Mouse (Mus musculus): ENCODE measurements around the gene Mlec. TPM values are rescaled to one million over a fixed set of nuclear protein-coding genes. Genes with fewer than 3 reads are reported as not detected.

Gene Mlec
- total and polyA plus RNA-seq, 3 experiments = 156 to 167 TPM; not detected in 1

GRCm38 (mm10) chr5:115179596-115179995, 21.6 kb upstream of the Mlec start:
- Histone ChIP-seq H3K9me3 (replicated peaks; ENCODE audit: insufficient read depth, low read length) (no peaks in the 10 kb centered on the region), H3K79me2 (ENCODE audit: control insufficient read depth, insufficient read depth, low read length, poor library complexity) (no peaks in the 10 kb centered on the region), H3K27ac (ENCODE audit: control insufficient read depth, low read depth, low read length) (no peak overlapping the region), H3K27me3 (ENCODE audit: control insufficient read depth in 1 of 2, insufficient read depth in 2 of 2, low read length in 2 of 2) (no peaks in the 10 kb centered on the region), H3K4me1 (ENCODE audit: control insufficient read depth in 1 of 2, insufficient read depth in 2 of 2, low read length in 2 of 2) (peaks cover 0 to 2% of the 10 kb centered on the region in 2 experiments; a peak in 1 of 4 replicates), H3K9ac (ENCODE audit: control insufficient read depth, low read depth, low read length, poor library complexity, severe bottlenecking) (no peak overlapping the region), H3K36me3 (ENCODE audit: control insufficient read depth in 1 of 2, insufficient read depth in 2 of 2, low read length in 2 of 2) (no peaks in the 10 kb centered on the region; a peak in 1 of 4 replicates), H3K4me3 (ENCODE audit: control insufficient read depth in 1 of 2, insufficient read depth in 1 of 2, low read depth in 2 of 2, low read length in 2 of 2) (no peak overlapping the region)
- no peak for DNase-seq (ENCODE audit: low read depth, low spot score)
- TF ChIP-seq SIN3A (IDR thresholded peaks at IDR 0.05; ENCODE audit: low read length) (no peak), CTCF (IDR thresholded peaks at IDR 0.05 in 2 of 3, conservative IDR thresholded peaks at IDR 0.05 in 1 of 3; ENCODE audit: control insufficient read depth in 1 of 3, insufficient read depth in 1 of 3, low read depth in 2 of 3, low read length in 3 of 3, poor library complexity in 1 of 3, severe bottlenecking in 1 of 3) (peak in 1 of 3 experiments; percentile 21; a peak in 2 of 6 replicates), ZC3H11A (IDR thresholded peaks at IDR 0.05; ENCODE audit: low read depth, low read length) (no peak), HCFC1 (IDR thresholded peaks at IDR 0.05; ENCODE audit: low read depth, low read length) (no peak), EP300 (IDR thresholded peaks at IDR 0.05; ENCODE audit: low read depth in 1 of 2, low read length in 2 of 2) (no peak), UBTF (IDR thresholded peaks at IDR 0.05; ENCODE audit: borderline replicate concordance, insufficient read depth, low read depth, low read length) (no peak), TAL1 (IDR thresholded peaks at IDR 0.05; ENCODE audit: low read length) (no peak), POLR2A (IDR thresholded peaks at IDR 0.05; ENCODE audit: control insufficient read depth in 1 of 2, insufficient read depth in 1 of 2, low read depth in 1 of 2, low read length in 2 of 2, poor library complexity in 1 of 2) (no peak), ETS1 (IDR thresholded peaks at IDR 0.05; ENCODE audit: low read depth, low read length) (no peak), NELFE (IDR thresholded peaks at IDR 0.05; ENCODE audit: low read depth, low read length) (no peak), MAX (IDR thresholded peaks at IDR 0.05; ENCODE audit: low read length) (no peak), USF1 (IDR thresholded peaks at IDR 0.05; ENCODE audit: low read depth, low read length) (no peak), RAD21 (IDR thresholded peaks at IDR 0.05; ENCODE audit: low read depth, low read length) (peak; percentile 30), SMC3 (IDR thresholded peaks at IDR 0.05; ENCODE audit: low read depth, low read length) (no peak), KAT2A (conservative IDR thresholded peaks at IDR 0.05; ENCODE audit: low read depth, low read length) (no peak), NRF1 (IDR thresholded peaks at IDR 0.05; ENCODE audit: insufficient read depth, low read depth, low read length, poor library complexity, severe bottlenecking) (no peak), MAZ (IDR thresholded peaks at IDR 0.05; ENCODE audit: low read depth, low read length) (no peak), BHLHE40 (IDR thresholded peaks at IDR 0.05; ENCODE audit: borderline replicate concordance, low read depth, low read length) (no peak), ZNF384 (IDR thresholded peaks at IDR 0.05; ENCODE audit: low read depth, low read length) (peak; percentile 67), POLR2AphosphoS5 (IDR thresholded peaks at IDR 0.05; ENCODE audit: borderline replicate concordance, low read depth, low read length) (no peak), MAFK (IDR thresholded peaks at IDR 0.05; ENCODE audit: borderline replicate concordance, low read depth, low read length) (no peak)

- H3K4me1 ChIP-seq (ENCODE audit: control insufficient read depth in 1 of 2, insufficient read depth in 2 of 2, low read length in 2 of 2) = no peaks in the 10 kb centered on the region
- DNase-seq (ENCODE audit: low read depth, low spot score) = no peak
- no peak for TF ChIP-seq RCOR1 (IDR thresholded peaks at IDR 0.05; ENCODE audit: low read depth, low read length)
- no peak for TF ChIP-seq ELF1 (IDR thresholded peaks at IDR 0.05; ENCODE audit: low read depth, low read length)
- TF ChIP-seq TBP (IDR thresholded peaks at IDR 0.05; ENCODE audit: low read depth, low read length) = no peak
- TF ChIP-seq CTCF (IDR thresholded peaks at IDR 0.05 in 2 of 3, conservative IDR thresholded peaks at IDR 0.05 in 1 of 3; ENCODE audit: control insufficient read depth in 1 of 3, insufficient read depth in 1 of 3, low read depth in 2 of 3, low read length in 3 of 3, poor library complexity in 1 of 3, severe bottlenecking in 1 of 3) = no peak
- TF ChIP-seq ZMIZ1 (IDR thresholded peaks at IDR 0.05; ENCODE audit: low read depth, low read length) = no peak
- TF ChIP-seq MXI1 (IDR thresholded peaks at IDR 0.05; ENCODE audit: low read depth, low read length) = no peak
- TF ChIP-seq POLR2AphosphoS2 (IDR thresholded peaks at IDR 0.05; ENCODE audit: low read length) = no peak
- TF ChIP-seq NRF1 (IDR thresholded peaks at IDR 0.05; ENCODE audit: insufficient read depth, low read depth, low read length, poor library complexity, severe bottlenecking) = no peak
- TF ChIP-seq TCF12 (IDR thresholded peaks at IDR 0.05; ENCODE audit: low read depth, low read length) = no peak
- no peak overlapping the region for H3K9ac ChIP-seq (ENCODE audit: control insufficient read depth, low read depth, low read length, poor library complexity, severe bottlenecking)
- H3K27me3 ChIP-seq (ENCODE audit: control insufficient read depth in 1 of 2, insufficient read depth in 2 of 2, low read length in 2 of 2) = no peaks in the 10 kb centered on the region
- H3K4me3 ChIP-seq (ENCODE audit: control insufficient read depth in 1 of 2, insufficient read depth in 1 of 2, low read depth in 2 of 2, low read length in 2 of 2) = no peak overlapping the region
- H3K36me3 ChIP-seq (ENCODE audit: control insufficient read depth in 1 of 2, insufficient read depth in 2 of 2, low read length in 2 of 2) = no peaks in the 10 kb centered on the region
- H3K9me3 ChIP-seq (replicated peaks; ENCODE audit: insufficient read depth, low read length) = no peaks in the 10 kb centered on the region
- no peak overlapping the region for H3K27ac ChIP-seq (ENCODE audit: control insufficient read depth, low read depth, low read length)
- no peaks in the 10 kb centered on the region for H3K79me2 ChIP-seq (ENCODE audit: control insufficient read depth, insufficient read depth, low read length, poor library complexity)
These were observed 19.9 kb upstream of the Mlec start for GRCm38 (mm10) chr5:115177866-115178265.
